Mouse (Mus musculus): ENCODE measurements around the gene Usp21. TPM values are rescaled to one million over a fixed set of nuclear protein-coding genes. Genes with fewer than 3 reads are reported as not detected.
"Not testable (repeated sequence)": the region's sequence is repeated elsewhere in the genome, so short reads cannot be mapped to it uniquely, and the experiment has no call there.

Usp21 gene
- polyA plus RNA-seq (2015; fragmentation: Nextera tagmentation; extraction: Ambion mirVana): 81.5 and 83.1 TPM in 2 replicates

GRCm38 (mm10) chr1:171287136-171288081, at the start of gene Usp21:
Gene Usp21, minus strand, starts transcription at chr1:171287991.
- peak within 1 kb of the TSS; percentile 91 for H3K27ac ChIP-seq
- peaks cover 56% of the 10 kb centered on the region for H3K36me3 ChIP-seq
- peak within 1 kb of the TSS; percentile 96 for H3K9ac ChIP-seq
- no peaks in the 10 kb centered on the region for H3K9me3 ChIP-seq
- peaks cover 37% of the 10 kb centered on the region for H3K4me1 ChIP-seq
- peak; percentile 89 for ATAC-seq (ENCODE audit: insufficient number of reproducible peaks, low FRiP score, low TSS enrichment, low read depth)
- peak within 1 kb of the TSS; percentile 60 for H3K4me2 ChIP-seq
- no peaks in the 10 kb centered on the region for H3K27me3 ChIP-seq
- peak within 1 kb of the TSS; percentile 95 for H3K4me3 ChIP-seq
- WGBS: under 1% methylated on average over 49 of the region's 49 CpGs

GRCm38 (mm10) chr1:171330216-171330560, 42.4 kb upstream of the Usp21 start:
- under 1% methylated on average over 4 of the region's 4 CpGs for WGBS
- no peaks in the 10 kb centered on the region for H3K27me3 ChIP-seq
- peak overlapping the region; percentile 99 for H3K27ac ChIP-seq
- peaks cover 6% of the 10 kb centered on the region; the same call in 1 of the 2 replicates for H3K36me3 ChIP-seq
- peaks cover 32% of the 10 kb centered on the region for H3K4me1 ChIP-seq
- ATAC-seq (ENCODE audit: insufficient number of reproducible peaks, low FRiP score, low TSS enrichment, low read depth): no peak
- H3K9me3 ChIP-seq: no peaks in the 10 kb centered on the region
- peak overlapping the region; percentile 92 for H3K9ac ChIP-seq
- peak overlapping the region; percentile 59 for H3K4me2 ChIP-seq
- H3K4me3 ChIP-seq: peak overlapping the region; percentile 83

- peaks cover 32% of the 10 kb centered on the region for H3K4me1 ChIP-seq
- peak overlapping the region; percentile 99 for H3K27ac ChIP-seq
- H3K9me3 ChIP-seq: no peaks in the 10 kb centered on the region
- H3K4me2 ChIP-seq: peak overlapping the region; percentile 59
- H3K36me3 ChIP-seq: peaks cover 10% of the 10 kb centered on the region; the same call in 1 of the 2 replicates
- peak overlapping the region; percentile 92 for H3K9ac ChIP-seq
- peak overlapping the region; percentile 83 for H3K4me3 ChIP-seq
- no peaks in the 10 kb centered on the region for H3K27me3 ChIP-seq
- ATAC-seq (ENCODE audit: insufficient number of reproducible peaks, low FRiP score, low TSS enrichment, low read depth): peak; percentile 89
- WGBS: under 1% methylated on average over 48 of the region's 61 CpGs
Observed at GRCm38 (mm10) chr1:171329433-171330215, 41.8 kb upstream of the Usp21 start.

- Histone ChIP-seq H3K9me3 (no peaks in the 10 kb centered on the region), H3K27me3 (no peaks in the 10 kb centered on the region), H3K4me1 (peaks cover 32% of the 10 kb centered on the region), H3K4me2 (peak within 1 kb of the TSS; percentile 66), H3K36me3 (peaks cover 10% of the 10 kb centered on the region; the same call in 1 of the 2 replicates), H3K9ac (peak within 1 kb of the TSS; percentile 92), H3K4me3 (peak within 1 kb of the TSS; percentile 83), H3K27ac (peak within 1 kb of the TSS; percentile 99)
- under 1% methylated on average over 42 of the region's 48 CpGs for WGBS
- peak; percentile 93 for ATAC-seq (ENCODE audit: insufficient number of reproducible peaks, low FRiP score, low TSS enrichment, low read depth)
Observed at GRCm38 (mm10) chr1:171328839-171329432, 41.1 kb upstream of the Usp21 start, which contains the start of gene Dedd. Gene Dedd, plus strand, starts transcription at chr1:171329145.

DNA sequence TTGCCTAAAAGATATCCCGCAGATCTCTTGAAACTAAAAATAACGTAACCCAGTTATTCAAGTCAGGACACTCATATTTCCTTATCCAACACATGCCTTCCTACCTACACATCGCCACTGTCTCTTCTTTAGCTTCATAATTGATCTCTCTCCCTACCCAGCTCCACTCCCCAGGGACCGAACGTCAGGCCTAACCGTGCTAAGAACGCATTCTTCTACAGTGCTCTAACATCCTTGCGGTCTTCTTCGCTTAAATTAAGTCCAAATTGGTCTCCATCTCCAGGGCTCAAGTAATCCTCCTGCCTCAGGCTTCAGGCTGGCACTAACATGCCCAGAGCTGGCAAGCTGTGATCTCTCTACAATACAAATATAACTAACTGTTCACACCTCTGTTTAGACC, 40.5 kb upstream of the Usp21 start:
- no peaks in the 10 kb centered on the region for H3K27me3 ChIP-seq
- peak overlapping the region; percentile 83 for H3K4me3 ChIP-seq
- peak overlapping the region; percentile 99 for H3K27ac ChIP-seq
- H3K4me1 ChIP-seq: peaks cover 32% of the 10 kb centered on the region
- WGBS: 24% methylated on average over 9 of the region's 9 CpGs
- H3K9me3 ChIP-seq: no peaks in the 10 kb centered on the region
- H3K4me2 ChIP-seq: peak overlapping the region; percentile 66
- H3K9ac ChIP-seq: peak overlapping the region; percentile 92
- H3K36me3 ChIP-seq: peaks cover 10% of the 10 kb centered on the region; the same call in 1 of the 2 replicates
- no peak for ATAC-seq (ENCODE audit: insufficient number of reproducible peaks, low FRiP score, low TSS enrichment, low read depth)

DNA sequence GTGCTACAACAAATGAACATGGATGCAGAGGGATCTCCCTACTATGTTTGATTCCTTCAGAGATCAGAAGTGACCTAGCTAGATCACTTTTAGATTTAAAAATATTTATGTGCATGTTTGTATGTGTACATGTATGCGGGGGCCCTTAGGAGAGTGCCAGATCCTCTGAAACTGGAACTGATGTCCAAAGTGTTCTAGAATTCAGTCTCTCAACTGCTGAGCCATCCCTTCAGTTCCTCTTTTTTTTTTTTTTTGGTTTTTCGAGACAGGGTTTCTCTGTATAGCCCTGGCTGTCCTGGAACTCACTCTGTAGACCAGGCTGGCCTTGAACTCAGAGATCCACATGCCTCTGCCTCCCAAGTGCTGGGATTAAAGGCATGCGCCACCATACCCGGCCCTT, 38.8 kb upstream of the Usp21 start:
- H3K27ac ChIP-seq; ATAC-seq (ENCODE audit: insufficient number of reproducible peaks, low FRiP score, low TSS enrichment, low read depth); H3K9ac ChIP-seq; H3K4me2 ChIP-seq; H3K36me3 ChIP-seq; H3K9me3 ChIP-seq; H3K27me3 ChIP-seq; H3K4me3 ChIP-seq: not testable (repeated sequence)
- peaks cover 28% of the 10 kb centered on the region for H3K4me1 ChIP-seq
- WGBS: 89% methylated on average over 4 of the region's 4 CpGs

GRCm38 (mm10) chr1:171325571-171325970, 37.8 kb upstream of the Usp21 start:
- ATAC-seq (ENCODE audit: insufficient number of reproducible peaks, low FRiP score, low TSS enrichment, low read depth): no peak
- no peak overlapping the region for H3K27ac ChIP-seq
- H3K4me3 ChIP-seq: no peak overlapping the region
- no peak overlapping the region for H3K9ac ChIP-seq
- no peaks in the 10 kb centered on the region for H3K9me3 ChIP-seq
- WGBS: 70% methylated on average over 2 of the region's 2 CpGs
- peaks cover 19% of the 10 kb centered on the region for H3K4me1 ChIP-seq
- H3K36me3 ChIP-seq: 0 out of 2 replicates have a peak, but pooled peaks cover 4% of the 10 kb centered on the region
- no peaks in the 10 kb centered on the region for H3K27me3 ChIP-seq
- no peak overlapping the region for H3K4me2 ChIP-seq

DNA sequence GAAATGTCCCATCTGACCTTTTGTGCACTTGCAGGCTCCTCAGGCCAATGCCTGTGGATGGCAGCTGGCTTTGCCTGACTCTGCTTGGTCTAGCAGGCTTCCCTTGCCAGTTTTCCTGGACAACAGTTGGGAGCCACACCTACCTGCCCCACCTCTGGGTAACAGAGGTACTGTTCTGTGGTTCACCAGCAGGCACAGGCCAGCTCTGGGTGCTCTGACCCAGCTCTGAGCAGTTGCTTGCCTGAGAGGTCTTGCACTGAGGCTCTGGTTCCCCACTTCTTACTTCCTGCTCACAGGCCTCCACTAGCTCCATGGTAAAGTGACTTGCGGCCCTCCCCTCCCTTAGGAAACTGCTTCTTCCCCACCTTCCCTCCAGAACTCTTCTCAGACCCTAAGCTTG, 34.2 kb upstream of the Usp21 start:
- H3K36me3 ChIP-seq: 0 out of 2 replicates have a peak, but pooled peaks cover 4% of the 10 kb centered on the region
- H3K9me3 ChIP-seq: no peaks in the 10 kb centered on the region
- 83% methylated on average over 1 of the region's 1 CpGs for WGBS
- no peak overlapping the region for H3K9ac ChIP-seq
- no peak overlapping the region for H3K27ac ChIP-seq
- ATAC-seq (ENCODE audit: insufficient number of reproducible peaks, low FRiP score, low TSS enrichment, low read depth): no peak
- no peak overlapping the region for H3K4me2 ChIP-seq
- peaks cover 3% of the 10 kb centered on the region; the same call in 1 of the 2 replicates for H3K4me1 ChIP-seq
- no peak overlapping the region for H3K4me3 ChIP-seq
- H3K27me3 ChIP-seq: no peaks in the 10 kb centered on the region

DNA sequence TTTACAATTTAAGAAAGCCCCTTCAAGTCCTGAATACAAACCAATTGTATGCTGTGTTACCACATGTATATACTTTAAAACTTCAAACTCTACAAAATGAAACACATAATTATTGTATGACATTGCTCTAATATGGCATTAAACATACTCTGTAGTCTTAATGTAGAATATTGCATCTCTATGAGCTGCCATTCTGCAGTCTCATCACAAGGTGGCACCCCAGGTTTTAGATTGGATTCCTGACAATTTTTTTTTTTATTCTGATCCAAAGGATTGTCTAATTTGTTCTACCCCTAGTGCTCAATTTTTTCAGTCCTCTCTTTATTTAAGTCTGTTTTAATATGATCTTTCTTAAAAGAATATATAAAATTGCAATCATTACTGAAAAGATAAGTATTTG, 33.6 kb upstream of the Usp21 start:
- Histone ChIP-seq H3K9me3 (no peaks in the 10 kb centered on the region), H3K4me2 (no peak overlapping the region), H3K36me3 (0 out of 2 replicates have a peak, but pooled peaks cover 4% of the 10 kb centered on the region), H3K4me3 (no peak overlapping the region), H3K4me1 (peaks cover 3% of the 10 kb centered on the region; the same call in 1 of the 2 replicates), H3K9ac (no peak overlapping the region), H3K27ac (no peak overlapping the region), H3K27me3 (no peaks in the 10 kb centered on the region)
- ATAC-seq (ENCODE audit: insufficient number of reproducible peaks, low FRiP score, low TSS enrichment, low read depth): no peak

GRCm38 (mm10) chr1:171320151-171320550, 32.4 kb upstream of the Usp21 start:
- WGBS: 23% methylated on average over 5 of the region's 5 CpGs
- Histone ChIP-seq H3K4me2 (no peak overlapping the region), H3K9ac (no peak overlapping the region), H3K36me3 (0 out of 2 replicates have a peak, but pooled peaks cover 4% of the 10 kb centered on the region), H3K4me1 (no peaks in the 10 kb centered on the region; the same call in 1 of the 2 replicates), H3K27me3 (no peaks in the 10 kb centered on the region), H3K4me3 (no peak overlapping the region), H3K9me3 (no peaks in the 10 kb centered on the region), H3K27ac (no peak overlapping the region)
- ATAC-seq (ENCODE audit: insufficient number of reproducible peaks, low FRiP score, low TSS enrichment, low read depth): no peak

GRCm38 (mm10) chr1:171319748-171320147, 32.0 kb upstream of the Usp21 start:
- H3K27ac ChIP-seq: no peak overlapping the region
- H3K9me3 ChIP-seq: no peaks in the 10 kb centered on the region
- no peak for ATAC-seq (ENCODE audit: insufficient number of reproducible peaks, low FRiP score, low TSS enrichment, low read depth)
- 0 out of 2 replicates have a peak, but pooled peaks cover under 1% of the 10 kb centered on the region for H3K36me3 ChIP-seq
- H3K4me2 ChIP-seq: no peak overlapping the region
- no peak overlapping the region for H3K9ac ChIP-seq
- H3K4me1 ChIP-seq: no peaks in the 10 kb centered on the region; the same call in 1 of the 2 replicates
- WGBS: 25% methylated on average over 7 of the region's 7 CpGs
- H3K27me3 ChIP-seq: no peaks in the 10 kb centered on the region
- no peak overlapping the region for H3K4me3 ChIP-seq

All from limb, embryonic 15.5 days (tissue).